Mouse (Mus musculus) lung, postnatal 25 days (tissue): ENCODE measurements at regions not wholly inside any gene's neighbourhood (a gene's known extent, or its start where the extent isn't known, plus 50 kb on each side); places are given as distances from the start of the nearest gene placed in this dataset.

Source experiments
- DNase-seq: peaks from one replicate; pipeline ENCODE4 v3.0.0; 2022; ENCODE audit warnings: low spot score

GRCm38 (mm10) chr3:20680944-20681494, 314.0 kb upstream of the Agtr1b start:
- no peak for DNase-seq

GRCm38 (mm10) chr3:20661883-20662282, 294.9 kb upstream of the Agtr1b start:
- DNase-seq, result no peak

- DNase-seq, result peak; percentile 10
Measured at GRCm38 (mm10) chr3:20655345-20655744, 288.4 kb upstream of the Agtr1b start.
